Mouse (Mus musculus) heart, embryonic 10.5 days (tissue): ENCODE results near the gene Gsto1. TPM values are rescaled to one million over a fixed set of nuclear protein-coding genes. Genes with fewer than 3 reads are reported as not detected.

ENCODE experiments used
- DNase-seq: peaks from one replicate; pipeline ENCODE4 v3.0.0-alpha.2; 2017; ENCODE audit warnings: low spot score
- H3K27ac ChIP-seq: fragments of 300-500 bp; sonication (generic); 2 replicates; pipeline ENCODE4 v1.5.1; 2016; ENCODE audit warnings: mild to moderate bottlenecking
- H3K27me3 ChIP-seq: fragments of 300-500 bp; sonication (generic); 2 replicates; pipeline ENCODE4 v1.6.1; 2016; ENCODE audit warnings: mild to moderate bottlenecking; ENCODE audit not compliant: poor library complexity, insufficient read depth, severe bottlenecking
- H3K36me3 ChIP-seq: fragments of 300-500 bp; sonication (generic); 2 replicates; pipeline ENCODE4 v1.6.1; 2016; ENCODE audit warnings: mild to moderate bottlenecking, moderate library complexity
- H3K4me1 ChIP-seq: fragments of 300-500 bp; sonication (generic); 2 replicates; pipeline ENCODE4 v1.6.1; 2016; ENCODE audit warnings: mild to moderate bottlenecking
- H3K4me3 ChIP-seq: fragments of 300-500 bp; sonication (generic); 2 replicates; pipeline ENCODE4 v1.5.1; 2016; ENCODE audit warnings: mild to moderate bottlenecking, moderate library complexity
- H3K9me3 ChIP-seq: fragments of 300-500 bp; sonication (generic); 2 replicates; pipeline ENCODE4 v1.6.1; 2016; ENCODE audit warnings: mild to moderate bottlenecking, moderate library complexity
- WGBS: fragments of 180-500 bp; shearing (Covaris S2); methylation state at CpG from one replicate; pipeline ENCODE4 v1.1.7; 2016; 5-methylcytosine and 5-hydroxymethylcytosine counted together
- polyA plus RNA-seq: library from polyadenylated mRNA; unstranded; fragments of >200 nt; fragmentation: Nextera tagmentation; extraction: Ambion mirVana; gene quantifications from 2 replicates; pipeline ENCODE4 v1.2.1, GENCODE M21; 2016

The Gsto1 gene
- polyA plus RNA-seq, 1 experiment from 2014 or later: 129 TPM

- 0 out of 2 replicates have a peak overlapping the region, but pooled peaks have one; percentile 18 for H3K27ac ChIP-seq
- 41% methylated on average over 7 of the region's 7 CpGs for WGBS
- no peak for DNase-seq
These were observed 30.5 kb downstream of the Gsto1 start for GRCm38 (mm10) chr19:47885191-47885743.

DNA sequence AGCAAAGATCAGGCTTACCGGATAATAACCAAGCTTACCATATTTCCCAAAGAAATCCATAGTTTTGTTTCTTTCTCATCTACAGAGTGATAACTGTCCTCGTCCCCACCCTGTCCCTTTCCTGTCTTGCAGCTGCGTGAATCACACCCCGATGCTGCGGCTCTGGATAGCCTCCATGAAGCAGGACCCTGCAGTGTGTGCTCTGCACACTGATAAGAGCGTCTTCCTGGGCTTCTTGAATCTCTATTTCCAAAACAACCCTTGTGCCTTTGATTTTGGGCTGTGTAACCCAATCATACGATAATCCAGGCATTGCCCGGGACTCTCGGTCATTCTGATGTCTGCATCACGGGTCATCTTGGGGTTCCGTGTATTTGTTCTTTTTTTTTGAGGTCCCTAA is 31.1 kb downstream of the Gsto1 start:
- peaks cover 43% of the 10 kb centered on the region for H3K4me1 ChIP-seq
- peaks cover 3% of the 10 kb centered on the region; the same call in 1 of the 2 replicates for H3K27me3 ChIP-seq
- no peak overlapping the region for H3K27ac ChIP-seq

More at GRCm38 (mm10) chr19:47885191-47885743, 30.5 kb downstream of the Gsto1 start:
- H3K27me3 ChIP-seq: peaks cover 7% of the 10 kb centered on the region; the same call in 1 of the 2 replicates
- no peaks in the 10 kb centered on the region for H3K9me3 ChIP-seq
- H3K4me3 ChIP-seq: no peak overlapping the region
- H3K4me1 ChIP-seq: peaks cover 38% of the 10 kb centered on the region
- no peaks in the 10 kb centered on the region for H3K36me3 ChIP-seq

DNA sequence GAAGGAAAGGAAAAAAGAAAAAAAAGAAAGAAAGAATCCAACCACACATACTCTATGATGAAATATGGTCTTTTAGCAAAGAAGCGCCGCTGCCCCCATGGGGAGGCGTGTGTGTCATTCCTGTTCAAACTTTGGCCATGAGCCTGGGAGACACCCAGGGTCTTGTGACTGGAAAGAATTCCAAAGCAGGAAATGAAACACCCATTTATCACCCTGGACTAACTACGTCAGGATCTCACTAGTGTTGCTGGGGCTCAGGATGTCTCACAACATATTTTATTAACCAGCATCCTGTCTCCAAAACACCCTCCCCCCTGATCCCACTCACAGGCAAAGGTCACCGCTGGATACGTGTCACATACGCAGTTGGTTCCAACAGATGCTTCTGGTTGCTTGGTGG is 31.8 kb downstream of the Gsto1 start:
- no peak for DNase-seq
- 68% methylated on average over 7 of the region's 7 CpGs for WGBS

More for the DNA sequence above, 31.1 kb downstream of the Gsto1 start:
- no peaks in the 10 kb centered on the region for H3K36me3 ChIP-seq
- H3K4me3 ChIP-seq: no peak overlapping the region
- 60% methylated on average over 11 of the region's 11 CpGs for WGBS
- H3K9me3 ChIP-seq: no peaks in the 10 kb centered on the region
- no peak for DNase-seq

DNA sequence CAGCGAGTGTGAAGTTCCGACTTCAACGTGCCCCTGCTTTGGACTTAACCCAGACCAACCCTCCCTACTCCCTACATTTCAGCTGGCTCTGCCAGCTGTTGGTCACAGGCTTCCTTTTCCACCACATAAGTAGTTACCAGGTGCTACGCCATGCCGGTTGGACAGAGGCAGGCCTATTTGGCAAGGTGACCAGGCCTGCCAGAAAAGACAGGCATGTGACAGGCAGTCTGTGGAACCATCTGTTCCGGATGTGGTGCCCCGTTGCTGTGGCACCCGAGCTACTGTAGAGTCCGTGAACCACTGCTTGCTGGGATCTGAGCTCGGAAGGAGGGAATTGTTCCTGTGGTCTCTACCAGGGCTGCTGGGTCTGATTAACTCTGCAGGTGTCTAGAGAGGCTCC is 32.6 kb downstream of the Gsto1 start:
- 93% methylated on average over 10 of the region's 10 CpGs for WGBS
- Histone ChIP-seq H3K9me3 (no peaks in the 10 kb centered on the region), H3K36me3 (no peaks in the 10 kb centered on the region), H3K27me3 (no peaks in the 10 kb centered on the region), H3K4me1 (peaks cover 52% of the 10 kb centered on the region), H3K27ac (no peak overlapping the region), H3K4me3 (no peak overlapping the region)
- no peak for DNase-seq

More for the DNA sequence above, 31.8 kb downstream of the Gsto1 start:
- Histone ChIP-seq H3K4me1 (peaks cover 44% of the 10 kb centered on the region), H3K36me3 (no peaks in the 10 kb centered on the region), H3K27me3 (no peaks in the 10 kb centered on the region), H3K4me3 (no peak overlapping the region), H3K27ac (0 out of 2 replicates have a peak overlapping the region, but pooled peaks have one; percentile 16), H3K9me3 (no peaks in the 10 kb centered on the region)

- WGBS: 88% methylated on average over 8 of the region's 8 CpGs
- Histone ChIP-seq H3K4me1 (peaks cover 52% of the 10 kb centered on the region), H3K9me3 (no peaks in the 10 kb centered on the region), H3K27me3 (no peaks in the 10 kb centered on the region), H3K36me3 (no peaks in the 10 kb centered on the region), H3K27ac (no peak overlapping the region), H3K4me3 (no peak overlapping the region)
- DNase-seq: no peak
These were observed 33.3 kb downstream of the Gsto1 start for GRCm38 (mm10) chr19:47888037-47888436.

GRCm38 (mm10) chr19:47890489-47891130 is 35.8 kb downstream of the Gsto1 start:
- Histone ChIP-seq H3K9me3 (no peaks in the 10 kb centered on the region), H3K27ac (peak overlapping the region; percentile 36; the same call in 1 of the 2 replicates), H3K27me3 (no peaks in the 10 kb centered on the region), H3K4me3 (no peak overlapping the region), H3K36me3 (peaks cover 22% of the 10 kb centered on the region), H3K4me1 (peaks cover 35% of the 10 kb centered on the region)
- DNase-seq: no peak
- 75% methylated on average over 10 of the region's 10 CpGs for WGBS

DNA sequence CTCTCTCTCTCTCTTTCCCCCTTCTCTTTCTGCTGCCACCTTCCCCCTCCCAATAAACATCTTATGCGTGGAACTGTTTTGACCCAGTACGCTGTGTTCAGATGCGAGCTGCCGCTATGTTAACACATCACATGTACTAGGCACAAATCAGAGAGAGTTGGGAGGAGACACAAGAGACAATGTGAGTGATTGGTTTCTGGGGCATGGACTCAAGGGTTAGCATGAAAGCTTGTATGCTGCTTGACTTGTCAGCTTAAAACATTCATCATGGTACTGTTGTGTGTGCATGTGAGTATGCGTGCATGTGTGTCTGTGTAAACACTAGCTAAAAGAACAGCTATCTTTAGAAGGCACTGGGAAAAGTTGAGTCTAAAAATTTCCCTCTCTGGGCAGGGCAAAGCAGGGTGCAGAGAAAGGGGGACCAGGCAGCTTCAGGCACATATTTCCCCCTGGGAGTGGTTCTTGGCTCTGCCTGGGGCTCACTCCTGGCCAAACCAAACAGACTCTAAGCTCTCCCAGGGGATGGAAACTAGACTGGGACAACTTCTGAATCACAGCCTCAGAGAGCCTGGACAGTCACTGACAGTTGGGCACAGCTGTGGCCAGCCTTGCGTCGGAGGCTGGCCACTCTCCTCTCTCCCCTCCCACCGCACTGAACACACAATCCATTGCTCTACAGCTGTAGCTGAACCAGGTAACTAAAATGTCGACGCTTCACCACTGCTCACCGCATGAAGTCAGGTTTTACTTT is 37.0 kb downstream of the Gsto1 start:
- Histone ChIP-seq H3K9me3 (no peaks in the 10 kb centered on the region), H3K27me3 (no peaks in the 10 kb centered on the region), H3K4me1 (peaks cover 24% of the 10 kb centered on the region), H3K27ac (no peak overlapping the region), H3K4me3 (no peak overlapping the region), H3K36me3 (peaks cover 34% of the 10 kb centered on the region)
- WGBS: 77% methylated on average over 11 of the region's 11 CpGs
- no peak for DNase-seq

DNA sequence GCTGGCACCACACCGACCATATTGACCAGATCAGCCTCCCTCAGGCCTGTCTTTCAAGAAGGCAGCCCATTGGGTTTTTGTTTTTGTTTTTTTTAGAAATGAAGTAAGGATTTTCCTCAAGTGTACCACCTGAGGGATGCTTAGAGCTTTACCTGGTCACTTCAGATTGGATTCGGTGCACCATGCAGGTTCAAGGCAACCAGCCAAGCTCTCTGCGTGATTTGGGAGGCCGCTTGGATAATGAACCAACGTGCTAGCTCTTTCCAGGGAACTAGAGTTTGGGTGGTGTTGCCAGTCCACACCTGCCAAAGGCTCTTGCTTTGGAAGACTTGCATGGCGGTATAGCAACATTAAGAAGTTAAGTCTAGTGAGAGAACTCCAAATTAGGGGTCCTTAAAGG is 38.3 kb downstream of the Gsto1 start:
- H3K27ac ChIP-seq: no peak overlapping the region
- H3K9me3 ChIP-seq: no peaks in the 10 kb centered on the region
- peaks cover 30% of the 10 kb centered on the region for H3K4me1 ChIP-seq
- H3K4me3 ChIP-seq: no peak overlapping the region
- WGBS: 94% methylated on average over 6 of the region's 6 CpGs
- peaks cover 47% of the 10 kb centered on the region for H3K36me3 ChIP-seq
- H3K27me3 ChIP-seq: no peaks in the 10 kb centered on the region
- DNase-seq: no peak

- DNase-seq: no peak
- H3K27me3 ChIP-seq: no peaks in the 10 kb centered on the region
- no peak overlapping the region for H3K27ac ChIP-seq
- H3K9me3 ChIP-seq: no peaks in the 10 kb centered on the region
- peaks cover 62% of the 10 kb centered on the region for H3K36me3 ChIP-seq
- WGBS: 81% methylated on average over 8 of the region's 8 CpGs
- no peak overlapping the region for H3K4me3 ChIP-seq
- peaks cover 43% of the 10 kb centered on the region for H3K4me1 ChIP-seq
These were observed 43.8 kb downstream of the Gsto1 start for GRCm38 (mm10) chr19:47898472-47899079.

DNA sequence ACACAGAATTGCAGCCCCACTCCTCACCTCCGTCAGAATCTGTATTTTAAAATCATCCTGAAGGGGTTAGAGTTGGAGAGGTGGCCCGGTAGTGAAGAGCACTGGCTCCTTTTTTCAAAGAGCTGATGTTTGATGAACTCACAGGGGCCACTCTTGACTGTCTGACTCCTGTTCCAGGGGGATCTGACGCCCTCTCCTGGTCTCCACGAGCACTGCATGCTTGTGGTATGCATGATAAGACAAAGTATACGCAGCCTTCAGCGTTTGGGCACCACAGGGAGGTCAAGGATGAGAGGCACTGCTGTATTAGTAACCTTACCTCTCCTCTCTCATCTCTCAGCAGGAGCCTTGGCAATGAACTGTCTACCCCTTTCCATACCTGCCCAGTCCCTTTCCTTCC is 45.2 kb downstream of the Gsto1 start:
- Histone ChIP-seq H3K27ac (no peak overlapping the region), H3K4me1 (peaks cover 54% of the 10 kb centered on the region), H3K4me3 (no peak overlapping the region), H3K27me3 (no peaks in the 10 kb centered on the region), H3K36me3 (peaks cover 47% of the 10 kb centered on the region), H3K9me3 (no peaks in the 10 kb centered on the region)
- no peak for DNase-seq
- 64% methylated on average over 6 of the region's 6 CpGs for WGBS

GRCm38 (mm10) chr19:47900558-47900957 is 45.8 kb downstream of the Gsto1 start:
- Histone ChIP-seq H3K27ac (no peak overlapping the region), H3K4me3 (no peak overlapping the region), H3K36me3 (peaks cover 42% of the 10 kb centered on the region), H3K27me3 (no peaks in the 10 kb centered on the region), H3K4me1 (peaks cover 59% of the 10 kb centered on the region), H3K9me3 (no peaks in the 10 kb centered on the region)
- WGBS: 80% methylated on average over 10 of the region's 10 CpGs
- no peak for DNase-seq

- 69% methylated on average over 13 of the region's 13 CpGs for WGBS
- H3K27me3 ChIP-seq: no peaks in the 10 kb centered on the region
- no peaks in the 10 kb centered on the region for H3K9me3 ChIP-seq
- H3K4me1 ChIP-seq: peaks cover 57% of the 10 kb centered on the region
- no peak for DNase-seq
- no peak overlapping the region for H3K4me3 ChIP-seq
- peak overlapping the region; percentile 71 for H3K27ac ChIP-seq
- H3K36me3 ChIP-seq: peaks cover 29% of the 10 kb centered on the region
These were observed 47.8 kb downstream of the Gsto1 start for GRCm38 (mm10) chr19:47902316-47903201.
